Mouse (Mus musculus) adrenal gland (tissue): ENCODE results near the gene Triml1.

ENCODE experiments used
- intact Hi-C: fragments of 180-260 bp; cut with DNase I; formaldehyde crosslinking; loops from one replicate; pipeline ENCODE4 v1.15.1; 2025
- long read RNA-seq, 2 experiments: library from polyadenylated mRNA; unstranded; transcript quantifications; one replicate each; pipeline ENCODE4 v2.0.0; 2020; ENCODE audit warnings: borderline replicate concordance in 1 of 2; ENCODE audit not compliant: insufficient replicate concordance in 1 of 2

Triml1 gene
- long read RNA-seq, experiment 1, result 0 reads
- long read RNA-seq, experiment 2, result 0 reads

DNA sequence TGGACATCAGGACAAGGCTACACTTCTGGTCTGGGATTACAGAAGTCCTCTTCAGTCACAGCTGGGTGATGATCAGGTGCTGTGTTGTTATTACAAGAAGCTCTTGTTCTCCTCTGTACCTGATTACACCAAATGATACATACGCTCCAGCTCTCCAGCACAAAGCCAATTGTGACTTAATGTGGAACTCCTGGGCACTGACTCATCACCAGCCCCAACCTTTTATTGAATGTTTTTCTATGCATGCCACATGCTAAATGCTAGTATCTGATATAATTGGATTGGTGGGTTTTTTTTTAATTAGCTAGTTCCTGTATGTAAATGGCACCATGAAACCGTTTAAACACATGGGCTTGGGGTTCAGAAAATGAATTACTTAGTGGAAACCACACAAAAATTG, at the start of gene Triml1:
Gene Triml1, minus strand, starts transcription at position 101 of the 400 bp plus-strand sequence.
- intact Hi-C loops, result no loop called here

DNA sequence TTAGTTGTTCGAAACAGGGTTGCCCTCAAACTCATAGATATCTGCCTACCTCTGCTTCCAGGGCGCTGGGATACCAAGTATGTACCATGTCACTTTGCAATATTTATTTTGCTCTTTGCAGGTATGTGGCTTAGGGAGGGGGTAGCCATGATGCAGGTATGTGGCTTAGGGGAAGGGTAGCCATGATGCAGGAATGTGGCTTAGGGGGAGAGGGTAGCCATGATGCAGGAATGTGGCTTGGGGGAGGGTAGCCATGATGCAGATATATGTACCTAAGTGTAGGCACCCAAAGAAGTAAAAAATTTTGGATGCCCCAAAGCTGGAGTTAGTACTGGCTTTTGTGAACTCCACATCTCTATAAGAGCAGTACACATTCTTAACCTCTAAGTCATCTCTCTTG, 41.0 kb upstream of the Triml1 start:
- intact Hi-C loops, result no loop called here

DNA sequence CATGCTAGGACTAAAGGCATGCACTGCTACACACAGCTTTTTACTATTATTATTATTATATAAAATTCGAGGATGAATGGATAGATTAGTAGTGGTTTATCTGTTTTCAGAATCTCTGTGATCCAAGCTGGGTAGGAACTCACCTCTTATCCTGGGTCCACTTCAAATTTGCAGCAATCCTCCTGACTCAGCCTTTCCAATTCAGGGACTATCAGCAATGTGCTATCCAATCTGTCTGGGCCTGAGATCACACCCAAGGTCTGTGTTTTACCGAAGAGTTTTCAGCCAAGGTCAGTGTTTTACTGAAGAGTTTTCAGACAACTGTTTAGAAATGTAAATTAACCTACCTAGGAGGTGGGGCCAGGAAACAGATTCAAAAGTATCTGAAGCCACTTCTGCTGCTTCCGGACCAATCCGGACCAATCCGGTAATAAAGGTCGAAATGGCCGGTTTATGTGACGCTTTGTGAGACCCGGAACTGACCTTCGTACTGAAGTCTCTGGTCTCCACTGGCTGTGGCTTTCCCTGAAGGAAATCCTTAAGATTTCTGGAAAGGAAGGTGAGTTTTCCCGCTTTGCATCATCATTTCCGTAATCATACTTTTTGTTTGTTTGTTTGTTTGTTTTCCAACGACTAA, 38.9 kb upstream of the Triml1 start, which contains the start of gene Triml2:
Gene Triml2, plus strand, starts transcription at position 488 of the 637 bp plus-strand sequence.
- intact Hi-C loops, result no loop called here

DNA sequence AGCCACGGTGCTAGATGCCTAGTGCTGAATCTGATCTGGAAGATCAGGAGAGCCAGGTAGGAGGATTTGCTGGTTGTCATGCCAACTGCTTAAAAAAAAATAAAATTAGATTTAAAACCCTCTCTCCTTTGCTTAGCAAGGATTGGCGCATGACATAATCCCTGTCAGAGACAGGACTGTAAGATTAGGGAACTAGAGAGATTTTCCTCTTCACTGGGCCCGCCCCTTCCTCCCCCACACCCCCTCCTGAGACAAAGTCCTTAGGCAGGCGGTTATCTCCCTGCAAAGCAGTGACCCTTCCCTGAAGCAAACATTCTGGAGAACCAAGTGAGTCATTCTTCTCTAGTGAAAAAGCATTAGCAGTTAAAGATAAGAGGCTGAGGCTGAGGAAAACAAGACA, 37.9 kb upstream of the Triml1 start:
- intact Hi-C loops, result no loop called here

DNA sequence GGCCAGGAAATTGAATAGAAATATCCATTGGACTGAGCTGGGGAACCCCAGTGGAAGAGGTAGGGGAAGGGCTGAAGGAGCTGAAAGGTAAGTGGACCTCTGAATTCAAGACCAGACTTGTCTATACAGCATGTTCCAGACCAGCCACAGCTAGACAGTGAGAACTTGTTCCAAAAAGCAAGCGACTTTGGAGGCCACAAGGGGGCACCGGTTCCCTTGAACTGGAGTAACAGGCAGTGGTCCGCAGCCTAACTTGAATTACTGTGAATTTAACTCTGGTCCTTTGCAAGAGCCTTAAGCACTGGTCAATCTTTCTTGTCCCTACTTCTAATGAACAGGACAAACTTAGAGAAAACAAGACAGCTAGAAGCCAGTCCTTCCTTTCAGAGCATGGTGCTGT, 37.0 kb upstream of the Triml1 start:
- intact Hi-C loops, result no loop called here

DNA sequence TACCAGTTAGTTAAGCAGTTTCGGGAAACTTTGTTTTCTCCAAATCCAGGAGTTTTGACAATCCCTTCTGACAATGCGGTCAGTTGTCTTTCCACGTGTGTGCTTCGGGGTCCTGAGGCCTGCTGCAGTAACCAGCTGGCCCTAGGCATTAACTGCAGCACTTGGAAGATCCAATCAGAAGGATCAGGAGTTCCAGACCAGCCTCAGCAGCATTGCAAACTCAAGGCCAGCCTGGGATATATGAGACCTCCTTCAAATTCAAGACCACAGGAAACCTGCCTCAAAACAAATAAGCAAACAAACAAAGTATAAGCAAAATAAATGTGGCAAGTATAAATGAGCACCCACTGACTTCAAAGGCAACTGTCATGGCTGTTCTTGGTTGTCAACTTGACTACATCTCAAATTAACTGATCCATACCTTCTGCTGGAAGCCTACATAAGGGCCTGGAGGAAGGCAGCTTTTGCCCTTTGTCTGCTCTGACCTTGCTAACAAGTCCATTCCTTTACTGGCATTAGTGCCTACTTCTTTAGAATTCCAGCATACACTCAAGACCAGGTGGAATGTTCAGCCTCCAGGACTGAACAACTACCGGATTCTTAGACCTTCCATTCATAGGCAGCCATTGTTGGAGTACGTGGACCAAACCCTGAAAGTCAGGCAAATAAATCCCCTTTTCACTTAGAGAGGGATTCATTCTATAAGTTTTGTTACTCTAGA, 35.6 kb upstream of the Triml1 start:
- intact Hi-C loops, result no loop called here

DNA sequence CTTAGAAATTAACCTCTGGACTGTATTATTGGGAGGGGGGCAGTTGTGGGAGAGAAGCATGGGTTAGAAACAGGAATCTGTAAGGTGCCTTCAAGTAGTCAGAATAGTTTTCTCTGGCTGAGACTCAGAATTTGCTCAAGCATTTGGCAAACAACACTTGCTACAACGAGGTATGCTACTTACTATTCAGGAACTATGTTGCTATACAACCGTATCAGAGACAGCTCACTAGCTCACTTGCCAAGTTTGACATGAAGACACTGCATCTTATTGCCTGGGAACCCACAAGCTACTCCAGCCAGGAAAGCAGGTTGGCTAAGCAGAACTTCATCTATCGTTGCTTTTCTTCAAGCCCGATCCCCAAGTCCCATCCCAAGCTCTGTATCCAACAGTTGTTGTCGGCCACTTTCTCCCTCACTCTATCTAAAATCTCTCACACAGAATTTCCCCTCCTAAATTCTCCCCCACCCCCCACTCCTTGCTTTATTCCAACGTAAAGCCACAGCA, 28.0 kb upstream of the Triml1 start:
- intact Hi-C loops, result no loop called here

DNA sequence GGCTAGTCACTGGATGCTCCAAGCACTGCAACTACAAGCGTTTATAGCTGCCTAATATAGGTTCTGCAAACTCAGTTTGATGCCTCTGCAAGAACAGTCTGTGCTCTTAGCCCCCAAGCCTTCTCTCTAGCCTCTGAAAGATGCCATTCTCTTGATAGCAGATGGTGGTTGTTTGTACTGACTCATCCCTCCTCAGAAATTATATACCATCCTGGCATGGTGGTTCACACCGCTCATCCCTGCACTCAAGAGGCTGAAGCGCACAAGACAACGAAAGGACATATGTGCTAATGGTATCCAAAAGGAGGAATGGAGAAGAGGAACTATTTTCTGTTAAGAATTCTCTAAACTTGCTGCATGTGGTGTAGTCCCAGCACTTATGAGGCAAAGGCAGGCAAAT, 26.8 kb upstream of the Triml1 start:
- intact Hi-C loops, result no loop called here

DNA sequence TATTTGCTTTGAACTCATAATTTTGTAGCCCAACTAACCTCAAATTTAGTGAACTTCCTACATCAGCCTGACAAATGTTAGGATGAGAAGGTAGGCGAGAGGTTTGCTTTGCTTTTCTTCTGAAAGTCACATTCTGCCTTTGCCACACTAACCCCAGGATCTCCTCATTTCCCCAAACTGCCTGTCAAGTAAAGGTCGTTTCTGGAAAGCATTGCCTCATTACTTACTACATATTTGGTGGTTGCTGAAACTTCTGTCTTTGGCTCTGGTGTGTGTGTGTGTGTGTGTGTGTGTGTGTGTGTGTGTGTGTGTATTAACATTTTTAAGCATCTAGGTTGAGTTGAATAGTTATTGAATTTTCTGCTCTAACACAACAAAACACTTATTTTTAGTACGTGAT, 23.2 kb upstream of the Triml1 start:
- intact Hi-C loops, result no loop called here

DNA sequence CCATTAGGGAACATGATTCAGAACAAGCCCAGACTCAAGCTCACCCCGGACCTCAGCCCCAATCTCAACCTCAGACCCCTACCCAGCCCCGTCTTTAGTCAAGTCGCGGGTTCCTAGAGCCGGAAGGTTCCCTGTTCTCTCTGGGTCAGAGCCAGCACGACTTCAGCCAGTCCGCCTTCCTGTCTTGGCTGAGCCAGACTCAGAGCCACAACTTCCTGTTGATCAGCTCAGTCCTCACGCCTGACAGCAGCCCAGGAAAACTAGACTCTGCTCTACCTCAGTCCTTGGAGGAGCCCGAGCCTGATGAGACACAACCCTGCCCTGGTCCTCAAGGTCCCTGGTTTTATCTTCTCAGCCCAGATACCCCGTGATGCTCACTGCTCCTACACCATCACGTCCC, 22.0 kb upstream of the Triml1 start:
- intact Hi-C loops, result no loop called here

DNA sequence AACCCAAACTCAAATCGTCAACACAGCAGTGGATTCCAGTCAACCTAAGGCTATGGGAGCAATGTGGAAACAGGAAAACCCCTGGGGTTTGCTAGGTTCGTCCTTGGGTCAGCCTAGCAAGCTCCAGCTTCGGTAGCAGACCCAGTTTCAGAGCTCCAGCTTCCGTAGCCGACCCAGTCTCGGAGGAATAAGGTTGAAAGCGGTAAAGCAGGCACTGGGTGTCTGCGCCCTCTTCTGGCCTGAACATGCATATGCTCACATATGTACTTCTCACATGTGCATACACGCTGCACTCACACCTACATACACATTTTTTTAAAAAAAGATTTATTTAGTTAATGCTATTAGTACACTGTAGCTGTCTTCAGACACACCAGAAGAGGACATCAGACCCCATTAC, 8.0 kb upstream of the Triml1 start:
- intact Hi-C loops, result no loop called here

DNA sequence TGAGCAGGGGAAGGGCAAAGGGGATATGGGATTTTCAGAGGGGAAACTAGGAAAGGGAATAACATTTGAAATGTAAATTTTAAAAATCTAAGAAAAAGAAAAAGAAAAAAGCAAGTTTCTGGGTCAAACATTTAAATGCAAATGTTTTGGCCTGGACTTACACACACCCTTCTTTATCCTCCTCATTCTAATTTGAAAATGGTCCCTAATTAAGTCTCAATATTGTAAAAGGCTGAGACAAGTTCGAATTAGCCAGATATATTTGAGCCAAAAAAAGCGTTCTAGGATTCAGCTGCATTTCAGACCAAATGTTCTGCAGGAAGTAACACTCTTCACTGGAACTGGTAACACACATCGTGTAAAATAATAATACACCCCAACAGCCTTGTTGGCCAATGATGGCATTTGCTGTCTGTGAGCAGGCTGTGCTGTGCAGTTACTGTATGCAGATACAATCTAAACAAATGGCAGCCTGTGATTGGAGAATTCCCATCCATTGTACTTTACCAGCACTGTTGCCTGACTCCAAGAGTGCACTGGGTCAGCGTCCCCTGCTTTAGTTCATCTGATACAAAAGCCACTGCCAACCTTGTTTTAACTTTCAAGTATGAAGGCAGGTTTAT, 30.0 kb downstream of the Triml1 start:
- intact Hi-C loops, result no loop called here
